Mouse (Mus musculus) intestine, embryonic 16.5 days (tissue): ENCODE results near the gene Egr2. TPM values are rescaled to one million over a fixed set of nuclear protein-coding genes. Genes with fewer than 3 reads are reported as not detected.
A peak's percentile ranks its signal among the peaks of the same experiment; 100 is the strongest.

ENCODE experiments used
- ATAC-seq: fragments of 200-750 bp; cut with Nextera tagmentation; 2 replicates; pipeline ENCODE4 v1.8.0; 2017; ENCODE audit warnings: moderate TSS enrichment, moderate library complexity
- H3K27ac ChIP-seq: fragments of 300-500 bp; sonication (generic); 2 replicates; pipeline ENCODE4 v1.5.1; 2014; ENCODE audit warnings: mild to moderate bottlenecking, low read length
- H3K27me3 ChIP-seq: fragments of 300-500 bp; sonication (generic); replicated peaks from 2 replicates; pipeline ENCODE4 v1.6.1; 2014; ENCODE audit warnings: low read length, control low read depth, mixed read lengths; ENCODE audit not compliant: control insufficient read depth, insufficient read depth
- H3K36me3 ChIP-seq: fragments of 300-500 bp; sonication (generic); 2 replicates; pipeline ENCODE4 v1.6.1; 2014; ENCODE audit warnings: low read length, control low read depth; ENCODE audit not compliant: control insufficient read depth, insufficient read depth
- H3K4me1 ChIP-seq: fragments of 300-500 bp; sonication (generic); 2 replicates; pipeline ENCODE4 v1.6.1; 2014; ENCODE audit warnings: low read length, control low read depth, mixed read lengths; ENCODE audit not compliant: control insufficient read depth, insufficient read depth
- H3K4me2 ChIP-seq: fragments of 300-500 bp; sonication (generic); 2 replicates; pipeline ENCODE4 v1.6.1; 2014; ENCODE audit warnings: low read depth, low read length, control low read depth
- H3K4me3 ChIP-seq: fragments of 300-500 bp; sonication (generic); 2 replicates; pipeline ENCODE4 v1.5.1; 2014; ENCODE audit warnings: mild to moderate bottlenecking, low read length
- H3K9ac ChIP-seq: fragments of 300-500 bp; sonication (generic); 2 replicates; pipeline ENCODE4 v1.6.1; 2014; ENCODE audit warnings: low read depth, low read length
- H3K9me3 ChIP-seq: fragments of 300-500 bp; sonication (generic); 2 replicates; pipeline ENCODE4 v1.6.1; 2016; ENCODE audit warnings: low read length, control low read depth; ENCODE audit not compliant: control insufficient read depth
- WGBS: fragments of 180-500 bp; shearing (Covaris S2); extraction: QIAGEN DNeasy Blood & Tissue Kit; methylation state at CpG from one replicate; pipeline ENCODE4 v1.1.7; 2014; 5-methylcytosine and 5-hydroxymethylcytosine counted together
- polyA plus RNA-seq: library from polyadenylated mRNA; unstranded; fragments of >200 nt; fragmentation: Nextera tagmentation; extraction: Ambion mirVana; gene quantifications from 2 replicates; pipeline ENCODE4 v1.2.1, GENCODE M21; 2015

Gene Egr2
- polyA plus RNA-seq, 1 experiment from 2014 or later: 0.23 TPM

- Histone ChIP-seq H3K4me1 (peaks cover 25% of the 10 kb centered on the region), H3K9me3 (no peaks in the 10 kb centered on the region), H3K27ac (peak overlapping the region; percentile 27), H3K4me3 (peak overlapping the region; percentile 71), H3K36me3 (no peaks in the 10 kb centered on the region), H3K4me2 (peak overlapping the region; percentile 99), H3K27me3 (peaks cover 63% of the 10 kb centered on the region), H3K9ac (peak overlapping the region; percentile 53)
- peak; percentile 34 for ATAC-seq
- 1% methylated on average over 28 of the region's 32 CpGs for WGBS
Observed at GRCm38 (mm10) chr10:67536621-67537141, 1.4 kb downstream of the Egr2 start.

- peaks cover 25% of the 10 kb centered on the region for H3K4me1 ChIP-seq
- peaks cover 64% of the 10 kb centered on the region for H3K27me3 ChIP-seq
- no peaks in the 10 kb centered on the region for H3K9me3 ChIP-seq
- peak overlapping the region; percentile 71 for H3K4me3 ChIP-seq
- peak overlapping the region; percentile 71 for H3K27ac ChIP-seq
- H3K9ac ChIP-seq: peak overlapping the region; percentile 69
- ATAC-seq: peak; percentile 94
- H3K36me3 ChIP-seq: no peaks in the 10 kb centered on the region
- peak overlapping the region; percentile 99 for H3K4me2 ChIP-seq
- under 1% methylated on average over 51 of the region's 51 CpGs for WGBS
Observed at GRCm38 (mm10) chr10:67537151-67537994, 2.1 kb downstream of the Egr2 start.

GRCm38 (mm10) chr10:67538106-67538505, 2.8 kb downstream of the Egr2 start:
- H3K4me1 ChIP-seq: peaks cover 25% of the 10 kb centered on the region
- 2% methylated on average over 19 of the region's 19 CpGs for WGBS

GRCm38 (mm10) chr10:67538585-67539400, 3.5 kb downstream of the Egr2 start:
- Histone ChIP-seq H3K27me3 (peaks cover 56% of the 10 kb centered on the region), H3K4me3 (peak overlapping the region; percentile 71), H3K9me3 (no peaks in the 10 kb centered on the region), H3K9ac (no peak overlapping the region), H3K4me1 (peaks cover 25% of the 10 kb centered on the region), H3K27ac (no peak overlapping the region), H3K36me3 (no peaks in the 10 kb centered on the region), H3K4me2 (peak overlapping the region; percentile 99)
- no peak for ATAC-seq
- 2% methylated on average over 50 of the region's 50 CpGs for WGBS

More at GRCm38 (mm10) chr10:67538106-67538505, 2.8 kb downstream of the Egr2 start:
- peak overlapping the region; percentile 99 for H3K4me2 ChIP-seq
- H3K9ac ChIP-seq: no peak overlapping the region
- no peak for ATAC-seq
- H3K36me3 ChIP-seq: no peaks in the 10 kb centered on the region
- peak overlapping the region; percentile 71 for H3K4me3 ChIP-seq
- H3K9me3 ChIP-seq: no peaks in the 10 kb centered on the region
- peaks cover 59% of the 10 kb centered on the region for H3K27me3 ChIP-seq
- H3K27ac ChIP-seq: no peak overlapping the region

GRCm38 (mm10) chr10:67539401-67539730, 4.1 kb downstream of the Egr2 start:
- Histone ChIP-seq H3K9ac (no peak overlapping the region), H3K9me3 (no peaks in the 10 kb centered on the region), H3K36me3 (no peaks in the 10 kb centered on the region), H3K4me3 (no peak overlapping the region), H3K4me1 (peaks cover 25% of the 10 kb centered on the region), H3K27me3 (peaks cover 51% of the 10 kb centered on the region), H3K27ac (no peak overlapping the region), H3K4me2 (no peak overlapping the region)
- 30% methylated on average over 6 of the region's 6 CpGs for WGBS
- ATAC-seq: no peak

GRCm38 (mm10) chr10:67540591-67540990, 5.3 kb downstream of the Egr2 start:
- Histone ChIP-seq H3K27ac (no peak overlapping the region), H3K9me3 (no peaks in the 10 kb centered on the region), H3K27me3 (peaks cover 39% of the 10 kb centered on the region), H3K9ac (no peak overlapping the region), H3K4me3 (no peak overlapping the region), H3K4me1 (peaks cover 19% of the 10 kb centered on the region), H3K36me3 (no peaks in the 10 kb centered on the region), H3K4me2 (no peak overlapping the region)
- ATAC-seq: no peak
- 26% methylated on average over 19 of the region's 19 CpGs for WGBS

- H3K27ac ChIP-seq: peak overlapping the region; percentile 93; the same call in 1 of the 2 replicates
- H3K9me3 ChIP-seq: no peaks in the 10 kb centered on the region
- peak; percentile 21 for ATAC-seq
- peak overlapping the region; percentile 95 for H3K4me3 ChIP-seq
- H3K4me1 ChIP-seq: peaks cover 26% of the 10 kb centered on the region
- H3K27me3 ChIP-seq: no peaks in the 10 kb centered on the region
- H3K36me3 ChIP-seq: no peaks in the 10 kb centered on the region
- H3K4me2 ChIP-seq: peak overlapping the region; percentile 95
- WGBS: under 1% methylated on average over 20 of the region's 20 CpGs
- H3K9ac ChIP-seq: peak overlapping the region; percentile 91
Observed at GRCm38 (mm10) chr10:67547850-67548260, 12.6 kb downstream of the Egr2 start.

- peaks cover 26% of the 10 kb centered on the region for H3K4me1 ChIP-seq
- H3K4me2 ChIP-seq: peak overlapping the region; percentile 95
- no peaks in the 10 kb centered on the region for H3K36me3 ChIP-seq
- H3K9ac ChIP-seq: peak overlapping the region; percentile 91
- peak overlapping the region; percentile 93 for H3K27ac ChIP-seq
- ATAC-seq: peak; percentile 74
- H3K27me3 ChIP-seq: no peaks in the 10 kb centered on the region
- peak overlapping the region; percentile 95 for H3K4me3 ChIP-seq
- under 1% methylated on average over 68 of the region's 73 CpGs for WGBS
- no peaks in the 10 kb centered on the region for H3K9me3 ChIP-seq
Observed at GRCm38 (mm10) chr10:67548261-67548854, 13.1 kb downstream of the Egr2 start.
